Mouse (Mus musculus): ENCODE data around the gene Pnkp.

- TF ChIP-seq CTCF (IDR thresholded peaks at IDR 0.05; ENCODE audit: low read depth, low read length): no peak
- no peak for TF ChIP-seq POLR2A (IDR thresholded peaks at IDR 0.05; ENCODE audit: insufficient read depth, low read length)
- TF ChIP-seq EP300 (IDR thresholded peaks at IDR 0.05; ENCODE audit: insufficient read depth, low read depth, low read length): no peak
These were observed 20.9 kb downstream of the Pnkp start for GRCm38 (mm10) chr7:44877833-44878232.

Data from ES-Bruce4 (cell line).